Mouse (Mus musculus) kidney, embryonic 15.5 days (tissue): Measurements from ENCODE around the gene Olfr1377. TPM values are rescaled to one million over a fixed set of nuclear protein-coding genes. Genes with fewer than 3 reads are reported as not detected.
"Not testable (repeated sequence)": the region's sequence is repeated elsewhere in the genome, so short reads cannot be mapped to it uniquely, and the experiment has no call there.

Source experiments
- ATAC-seq: fragments of 200-750 bp; cut with Nextera tagmentation; replicated peaks from 2 replicates; pipeline ENCODE4 v1.8.0; 2017; ENCODE audit warnings: moderate TSS enrichment; ENCODE audit not compliant: low FRiP score
- H3K27ac ChIP-seq: fragments of 300-500 bp; sonication (generic); 2 replicates; pipeline ENCODE4 v1.5.1; 2015; ENCODE audit warnings: mild to moderate bottlenecking, inconsistent platforms
- H3K27me3 ChIP-seq: fragments of 300-500 bp; sonication (generic); 2 replicates; pipeline ENCODE4 v1.6.1; 2015; ENCODE audit warnings: inconsistent platforms
- H3K36me3 ChIP-seq: fragments of 300-500 bp; sonication (generic); 2 replicates; pipeline ENCODE4 v1.6.1; 2015; ENCODE audit warnings: inconsistent platforms
- H3K4me1 ChIP-seq: fragments of 300-500 bp; sonication (generic); 2 replicates; pipeline ENCODE4 v1.6.1; 2015; ENCODE audit warnings: inconsistent platforms
- H3K4me2 ChIP-seq: fragments of 300-500 bp; sonication (generic); 2 replicates; pipeline ENCODE4 v1.6.1; 2015; ENCODE audit warnings: moderate library complexity, mild to moderate bottlenecking, inconsistent platforms
- H3K4me3 ChIP-seq: fragments of 300-500 bp; sonication (generic); replicated peaks from 2 replicates; pipeline ENCODE4 v1.5.1; 2015; ENCODE audit warnings: mild to moderate bottlenecking, inconsistent platforms
- H3K9ac ChIP-seq: fragments of 300-500 bp; sonication (generic); 2 replicates; pipeline ENCODE4 v1.6.1; 2015; ENCODE audit warnings: mild to moderate bottlenecking, inconsistent platforms
- H3K9me3 ChIP-seq: fragments of 300-500 bp; sonication (generic); replicated peaks from 2 replicates; pipeline ENCODE4 v1.6.1; 2016; ENCODE audit warnings: inconsistent platforms
- WGBS: fragments of 180-500 bp; shearing (Covaris S2); methylation state at CpG from one replicate; pipeline ENCODE4 v1.1.7; 2015; ENCODE audit warnings: mixed read lengths; 5-methylcytosine and 5-hydroxymethylcytosine counted together
- polyA plus RNA-seq: library from polyadenylated mRNA; unstranded; fragments of >200 nt; fragmentation: Nextera tagmentation; extraction: Ambion mirVana; gene quantifications from 2 replicates; pipeline ENCODE4 v1.2.1, GENCODE M21; 2015

Olfr1377 gene
- polyA plus RNA-seq, 1 experiment from 2014 or later = not detected

GRCm38 (mm10) chr11:51011821-51012220 is 30.1 kb downstream of the Olfr1377 start:
- Histone ChIP-seq H3K9me3 (no peaks in the 10 kb centered on the region), H3K9ac (no peak overlapping the region), H3K4me2 (no peak overlapping the region), H3K4me3 (no peak overlapping the region), H3K4me1 (no peaks in the 10 kb centered on the region), H3K36me3 (no peaks in the 10 kb centered on the region), H3K27ac (no peak overlapping the region), H3K27me3 (no peaks in the 10 kb centered on the region)
- 68% methylated on average over 5 of the region's 5 CpGs for WGBS
- no peak for ATAC-seq

GRCm38 (mm10) chr11:51013936-51014335 is 32.2 kb downstream of the Olfr1377 start, which contains the start of gene Olfr54:
Olfr54 (plus strand) TSS chr11:51014236.
- no peak within 1 kb of the TSS for H3K27ac ChIP-seq
- no peaks in the 10 kb centered on the region for H3K36me3 ChIP-seq
- no peaks in the 10 kb centered on the region for H3K27me3 ChIP-seq
- ATAC-seq = no peak
- H3K4me1 ChIP-seq = no peaks in the 10 kb centered on the region
- H3K9me3 ChIP-seq = no peaks in the 10 kb centered on the region
- no peak within 1 kb of the TSS for H3K9ac ChIP-seq
- 56% methylated on average over 1 of the region's 1 CpGs for WGBS
- H3K4me2 ChIP-seq = no peak within 1 kb of the TSS
- H3K4me3 ChIP-seq = no peak within 1 kb of the TSS

DNA sequence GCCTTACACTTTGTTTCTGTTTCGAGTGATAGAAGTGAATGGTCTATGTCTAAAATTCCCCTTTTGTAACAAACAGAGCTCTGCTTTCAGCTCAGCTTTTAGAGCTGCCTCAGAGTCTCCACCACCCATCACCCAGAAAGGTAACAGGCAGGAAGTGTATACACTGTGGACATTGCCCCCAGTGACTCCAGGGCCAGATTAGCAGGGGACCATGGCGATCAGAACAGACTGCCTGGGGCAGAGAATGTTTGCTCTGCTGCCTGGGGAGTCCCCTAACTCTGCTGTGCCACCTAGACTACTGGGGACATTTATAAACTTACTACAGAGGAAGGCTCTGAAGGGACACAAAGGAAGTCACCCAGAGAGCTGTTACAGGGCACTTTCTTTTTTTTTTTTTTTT is 34.6 kb downstream of the Olfr1377 start:
- H3K27me3 ChIP-seq = no peaks in the 10 kb centered on the region
- H3K4me1 ChIP-seq = no peaks in the 10 kb centered on the region
- H3K9ac ChIP-seq = no peak overlapping the region
- H3K4me2 ChIP-seq = no peak overlapping the region
- H3K4me3 ChIP-seq = no peak overlapping the region
- no peaks in the 10 kb centered on the region for H3K9me3 ChIP-seq
- no peak overlapping the region for H3K27ac ChIP-seq
- ATAC-seq = no peak
- 67% methylated on average over 2 of the region's 2 CpGs for WGBS
- H3K36me3 ChIP-seq = no peaks in the 10 kb centered on the region

- not testable (repeated sequence) for H3K9ac ChIP-seq, H3K4me1 ChIP-seq, ATAC-seq, H3K27ac ChIP-seq, H3K9me3 ChIP-seq, H3K4me3 ChIP-seq, H3K27me3 ChIP-seq, H3K36me3 ChIP-seq, H3K4me2 ChIP-seq
- WGBS = 89% methylated on average over 11 of the region's 11 CpGs
Observed at GRCm38 (mm10) chr11:51026811-51027210, 45.0 kb downstream of the Olfr1377 start.

GRCm38 (mm10) chr11:51029381-51029780 is 47.6 kb downstream of the Olfr1377 start:
- H3K27ac ChIP-seq, ATAC-seq, H3K27me3 ChIP-seq, H3K4me2 ChIP-seq, H3K9ac ChIP-seq, H3K4me3 ChIP-seq, H3K36me3 ChIP-seq, H3K4me1 ChIP-seq, H3K9me3 ChIP-seq: not testable (repeated sequence)
- 37% methylated on average over 8 of the region's 8 CpGs for WGBS

GRCm38 (mm10) chr11:51030225-51030624 is 48.5 kb downstream of the Olfr1377 start:
- Histone ChIP-seq H3K4me3 (no peak overlapping the region), H3K9me3 (no peaks in the 10 kb centered on the region), H3K36me3 (no peaks in the 10 kb centered on the region), H3K27ac (no peak overlapping the region), H3K4me1 (peaks cover 3% of the 10 kb centered on the region; the same call in 1 of the 2 replicates), H3K27me3 (no peaks in the 10 kb centered on the region), H3K9ac (no peak overlapping the region), H3K4me2 (no peak overlapping the region)
- ATAC-seq = no peak
- 49% methylated on average over 2 of the region's 2 CpGs for WGBS

- H3K4me3 ChIP-seq = no peak overlapping the region
- H3K27me3 ChIP-seq = no peaks in the 10 kb centered on the region
- peaks cover 3% of the 10 kb centered on the region; the same call in 1 of the 2 replicates for H3K4me1 ChIP-seq
- no peaks in the 10 kb centered on the region for H3K9me3 ChIP-seq
- WGBS = 18% methylated on average over 1 of the region's 1 CpGs
- H3K4me2 ChIP-seq = no peak overlapping the region
- no peak for ATAC-seq
- H3K27ac ChIP-seq = no peak overlapping the region
- H3K36me3 ChIP-seq = no peaks in the 10 kb centered on the region
- no peak overlapping the region for H3K9ac ChIP-seq
Observed at GRCm38 (mm10) chr11:51032851-51033250, 51.1 kb downstream of the Olfr1377 start.

GRCm38 (mm10) chr11:51034141-51034540 is 52.4 kb downstream of the Olfr1377 start:
- not testable (repeated sequence) for H3K27ac ChIP-seq, H3K4me2 ChIP-seq, ATAC-seq, H3K4me3 ChIP-seq, H3K9ac ChIP-seq, H3K27me3 ChIP-seq, H3K9me3 ChIP-seq, H3K36me3 ChIP-seq, H3K4me1 ChIP-seq

GRCm38 (mm10) chr11:51035951-51036350 is 54.2 kb downstream of the Olfr1377 start:
- no peaks in the 10 kb centered on the region for H3K9me3 ChIP-seq
- no peak overlapping the region for H3K4me3 ChIP-seq
- no peak for ATAC-seq
- WGBS = 89% methylated on average over 2 of the region's 2 CpGs
- no peaks in the 10 kb centered on the region for H3K36me3 ChIP-seq
- H3K27me3 ChIP-seq = no peaks in the 10 kb centered on the region
- no peak overlapping the region for H3K9ac ChIP-seq
- H3K4me1 ChIP-seq = no peaks in the 10 kb centered on the region
- no peak overlapping the region for H3K27ac ChIP-seq
- no peak overlapping the region for H3K4me2 ChIP-seq

Other genes starting within 250 kb of the Olfr1377 start
- 29.3 and 31.3 TPM in 2 replicates for gene Zfp354c, start 154.2 kb upstream of the Olfr1377 start, polyA plus RNA-seq
- gene Zfp879, start 140.4 kb upstream of the Olfr1377 start, polyA plus RNA-seq = 0.76 and 0.91 TPM in 2 replicates
- not detected in 2 replicates for gene Grm6, start 131.3 kb upstream of the Olfr1377 start, polyA plus RNA-seq
- 8.5 and 9.6 TPM in 2 replicates for gene Zfp454, start 94.3 kb upstream of the Olfr1377 start, polyA plus RNA-seq
- gene Zfp2, start 65.8 kb upstream of the Olfr1377 start, polyA plus RNA-seq = 13.9 and 14.5 TPM in 2 replicates
- gene Zfp354b, start 50.3 kb upstream of the Olfr1377 start, polyA plus RNA-seq = 1.5 and 1.6 TPM in 2 replicates
- gene 4933414I15Rik, start 38.2 kb upstream of the Olfr1377 start, polyA plus RNA-seq = not detected in 2 replicates
- not detected in 2 replicates for gene Prop1, start 28.2 kb upstream of the Olfr1377 start, polyA plus RNA-seq
- not detected in 2 replicates for gene Olfr1378, start 15.4 kb upstream of the Olfr1377 start, polyA plus RNA-seq
- not detected in 2 replicates for gene Olfr51, start 21.6 kb downstream of the Olfr1377 start, polyA plus RNA-seq
- gene Olfr54, start 32.3 kb downstream of the Olfr1377 start, polyA plus RNA-seq = not detected in 2 replicates
- gene Olfr1375, start 66.1 kb downstream of the Olfr1377 start, polyA plus RNA-seq = not detected in 2 replicates
- gene Zfp354a, start 77.3 kb downstream of the Olfr1377 start, polyA plus RNA-seq = 9.7 and 12.7 TPM in 2 replicates
- not detected in 2 replicates for gene Gm12569, start 238.5 kb downstream of the Olfr1377 start, polyA plus RNA-seq